Mouse (Mus musculus) small intestine, adult 2 months (tissue): ENCODE data around the gene Phf5a.

Experiments
- CTCF ChIP-seq: fragments of 200-500 bp; IDR thresholded peaks from 2 replicates; pipeline ENCODE4 v1.5.1; 2012; ENCODE audit warnings: low read depth, mild to moderate bottlenecking, control low read depth, inconsistent platforms, low read length, moderate library complexity, mixed read lengths; ENCODE audit not compliant: insufficient replicate concordance, insufficient read length; ENCODE audit errors: extremely low read depth
- POLR2A ChIP-seq: fragments of 200-500 bp; IDR thresholded peaks from 2 replicates; pipeline ENCODE4 v1.6.1; 2012; ENCODE audit warnings: low read depth, mild to moderate bottlenecking, control low read depth, inconsistent platforms, low read length, moderate library complexity

- TF ChIP-seq POLR2A (no peak), CTCF (no peak)
Observed at GRCm38 (mm10) chr15:81845033-81845625, 26.6 kb downstream of the Phf5a start.
